Comparison of ENCODE assay signal across 8 mouse cellular contexts in the genomic region with DNA sequence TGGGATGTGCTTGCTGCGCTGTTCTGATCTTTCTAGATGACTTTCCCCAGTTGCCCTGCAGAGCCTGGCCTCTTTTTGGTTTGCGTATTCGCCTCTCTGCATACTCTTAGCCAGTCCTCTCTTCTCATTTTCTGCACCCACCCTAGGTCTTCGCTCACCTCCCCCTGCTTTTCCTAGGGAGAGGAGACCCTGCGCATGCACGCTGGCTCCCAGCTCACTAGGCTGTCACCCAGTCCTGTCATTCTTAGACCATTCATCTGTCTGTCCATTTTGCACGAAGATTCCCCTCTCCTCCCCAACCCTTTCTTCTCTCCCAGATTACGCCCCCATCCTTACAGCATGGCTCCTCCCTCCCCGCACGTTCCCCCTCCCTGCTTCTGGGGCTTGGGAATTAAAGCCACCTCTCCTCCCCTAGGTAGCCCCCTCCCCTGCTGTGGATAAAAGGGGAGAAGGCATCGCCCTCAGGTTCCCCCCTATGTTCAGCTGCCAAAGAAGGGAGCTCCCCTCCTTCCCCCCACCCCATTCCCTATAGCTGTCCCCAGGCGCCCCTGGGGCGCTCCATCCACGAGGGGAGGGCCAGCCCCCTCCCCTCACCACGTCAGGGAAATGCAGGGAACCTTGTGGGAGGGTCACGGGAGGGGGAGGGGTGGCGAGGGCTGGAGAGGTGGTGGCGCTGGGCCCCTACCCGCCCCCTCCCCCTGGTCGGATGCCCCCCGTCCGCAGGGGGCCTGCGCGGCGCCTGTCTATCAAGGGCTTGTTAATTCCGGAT. TPM values are rescaled to one million over a fixed set of nuclear protein-coding genes. Genes with fewer than 3 reads are reported as not detected.
DNase-seq lines count a peak whose midpoint lies in the region; ATAC-seq and TF ChIP-seq lines count a peak whose summit lies in the region.

No protein-coding gene starts in this region.

- TF ChIP-seq CTCF in cerebellum, adult 2 months (IDR thresholded peaks at IDR 0.05; ENCODE audit: borderline replicate concordance, insufficient read depth, low read depth, low read length): no peak

- H3K27me3 ChIP-seq in cerebellum, adult 2 months (ENCODE audit: control insufficient read depth, insufficient read depth, low read length): no peaks in the 10 kb centered on the region
- H3K27me3 ChIP-seq in forebrain, embryonic 13.5 days: peaks cover 66% of the 10 kb centered on the region
- peaks cover 92% of the 10 kb centered on the region for H3K27me3 ChIP-seq in liver, embryonic 13.5 days

- peak; percentile 44 to 54 for DNase-seq in left cerebral cortex, postnatal 14 days (ENCODE audit: low spot score in 2 of 2)
- DNase-seq in left cerebral cortex, postnatal 36 days (ENCODE audit: low spot score in 2 of 2): no peak
- peak; percentile 44 for DNase-seq in cerebellum, adult 2 months
- DNase-seq in liver, embryonic 13.5 days: no peak
- DNase-seq in urinary bladder, postnatal 10 days (ENCODE audit: low spot score): no peak
- no peak for DNase-seq in adrenal gland, postnatal 36 days
- no peak for DNase-seq in ovary, adult 18-20 months (ENCODE audit: low spot score)

- peak overlapping the region; percentile 88 for H3K4me2 ChIP-seq in forebrain, embryonic 13.5 days
- peak overlapping the region; percentile 81 for H3K4me2 ChIP-seq in liver, embryonic 13.5 days

- H3K9me3 ChIP-seq in forebrain, embryonic 13.5 days (replicated peaks): no peaks in the 10 kb centered on the region
- H3K9me3 ChIP-seq in liver, embryonic 13.5 days (replicated peaks): no peaks in the 10 kb centered on the region

- no peak overlapping the region for H3K27ac ChIP-seq in cerebellum, adult 2 months (ENCODE audit: insufficient read depth, low read length)
- peak overlapping the region; percentile 85 for H3K27ac ChIP-seq in forebrain, embryonic 13.5 days
- no peak overlapping the region for H3K27ac ChIP-seq in liver, embryonic 13.5 days

- intact Hi-C loops in left cerebral cortex, postnatal 14 days (cut with DNase I): no loop called here
- intact Hi-C loops in left cerebral cortex, postnatal 36 days (cut with DNase I): no loop called here

- H3K4me3 ChIP-seq in cerebellum, adult 2 months (replicated peaks; ENCODE audit: insufficient read depth, low read depth, low read length): no peak overlapping the region
- H3K4me3 ChIP-seq in forebrain, embryonic 13.5 days: peak overlapping the region; percentile 49
- peak overlapping the region; percentile 54 for H3K4me3 ChIP-seq in liver, embryonic 13.5 days (replicated peaks)

- 10% methylated on average over 21 of the region's 26 CpGs for WGBS in cerebellum, adult 2 months
- WGBS in forebrain, embryonic 13.5 days: 3% methylated on average over 25 of the region's 26 CpGs
- WGBS in liver, embryonic 13.5 days (ENCODE audit: insufficient replicate concordance): 4% methylated on average over 22 of the region's 26 CpGs

- peak overlapping the region; percentile 65 for H3K9ac ChIP-seq in forebrain, embryonic 13.5 days
- H3K9ac ChIP-seq in liver, embryonic 13.5 days: no peak overlapping the region

- peak; percentile 6 for ATAC-seq in forebrain, embryonic 13.5 days
- ATAC-seq in liver, embryonic 13.5 days (ENCODE audit: low read depth): no peak

- H3K36me3 ChIP-seq in forebrain, embryonic 13.5 days (ENCODE audit: poor library complexity, severe bottlenecking): no peaks in the 10 kb centered on the region
- no peaks in the 10 kb centered on the region for H3K36me3 ChIP-seq in liver, embryonic 13.5 days

- 0 out of 2 replicates have a peak, but pooled peaks cover 3% of the 10 kb centered on the region for H3K4me1 ChIP-seq in cerebellum, adult 2 months (ENCODE audit: control insufficient read depth, insufficient read depth, low read length)
- H3K4me1 ChIP-seq in forebrain, embryonic 13.5 days: peaks cover 39% of the 10 kb centered on the region
- H3K4me1 ChIP-seq in liver, embryonic 13.5 days (replicated peaks): peaks cover 18% of the 10 kb centered on the region

- TF ChIP-seq POLR2A in cerebellum, adult 2 months (IDR thresholded peaks at IDR 0.05; ENCODE audit: borderline replicate concordance, insufficient read depth, low read length): no peak

RNA-seq across cellular contexts. Expression of a gene that starts 24.8 kb away (rescaled TPM):
- total RNA-seq in left cerebral cortex, postnatal 14 days (2021): 10 to 100 TPM; 77.1 to 81.9 TPM
- total RNA-seq in left cerebral cortex, postnatal 36 days (2021): 10 to 100 TPM; 58.3 to 70.5 TPM
- polyA plus RNA-seq in cerebellum, adult 2 months (2012; rRNA removed): 125 and 130 TPM in 2 replicates
- 10.1 and 10.6 TPM in 2 replicates for polyA plus RNA-seq in forebrain, embryonic 13.5 days (2015; fragmentation: Nextera tagmentation; extraction: Ambion mirVana)
- polyA plus RNA-seq in liver, embryonic 13.5 days (2015; fragmentation: Nextera tagmentation; extraction: Ambion mirVana): 0.03 and 0.09 TPM in 2 replicates
- 1 to 10 TPM; 3.0 to 4.7 TPM for total RNA-seq in adrenal gland, postnatal 36 days (2021)

RNA-seq across cellular contexts. Expression of a gene that starts 26.6 kb away (rescaled TPM):
- 1 to 10 TPM; 2.3 TPM for total RNA-seq in left cerebral cortex, postnatal 14 days (2021)
- 1 to 10 TPM; 2.0 to 2.1 TPM for total RNA-seq in left cerebral cortex, postnatal 36 days (2021)
- 3.1 and 3.8 TPM in 2 replicates for polyA plus RNA-seq in cerebellum, adult 2 months (2012; rRNA removed)
- 0.59 and 1.1 TPM in 2 replicates for polyA plus RNA-seq in forebrain, embryonic 13.5 days (2015; fragmentation: Nextera tagmentation; extraction: Ambion mirVana)
- 0.18 TPM in 1 of 2 replicates, not detected in the other for polyA plus RNA-seq in liver, embryonic 13.5 days (2015; fragmentation: Nextera tagmentation; extraction: Ambion mirVana)
- under 1 TPM; 0.63 to 0.99 TPM for total RNA-seq in adrenal gland, postnatal 36 days (2021)

RNA-seq across cellular contexts. Expression of a gene that starts 49.0 kb away (rescaled TPM):
- 100 to 1,000 TPM; 512 to 537 TPM for total RNA-seq in left cerebral cortex, postnatal 14 days (2021)
- 100 to 1,000 TPM; 586 to 632 TPM for total RNA-seq in left cerebral cortex, postnatal 36 days (2021)
- 51.4 and 60.7 TPM in 2 replicates for polyA plus RNA-seq in cerebellum, adult 2 months (2012; rRNA removed)
- polyA plus RNA-seq in forebrain, embryonic 13.5 days (2015; fragmentation: Nextera tagmentation; extraction: Ambion mirVana): 13.2 and 15.1 TPM in 2 replicates
- 0.06 TPM in 2 replicates for polyA plus RNA-seq in liver, embryonic 13.5 days (2015; fragmentation: Nextera tagmentation; extraction: Ambion mirVana)
- total RNA-seq in adrenal gland, postnatal 36 days (2021): 1 to 10 TPM; 5.2 to 6.7 TPM

RNA-seq across cellular contexts. Expression of a gene that starts 52.4 kb away (rescaled TPM):
- total RNA-seq in left cerebral cortex, postnatal 14 days (2021): 1 to 10 TPM; 2.6 to 3.6 TPM
- total RNA-seq in left cerebral cortex, postnatal 36 days (2021): 1 to 10 TPM; 3.9 to 4.0 TPM
- 2.4 and 3.0 TPM in 2 replicates for polyA plus RNA-seq in cerebellum, adult 2 months (2012; rRNA removed)
- polyA plus RNA-seq in forebrain, embryonic 13.5 days (2015; fragmentation: Nextera tagmentation; extraction: Ambion mirVana): 3.0 and 3.4 TPM in 2 replicates
- 0.46 and 0.76 TPM in 2 replicates for polyA plus RNA-seq in liver, embryonic 13.5 days (2015; fragmentation: Nextera tagmentation; extraction: Ambion mirVana)
- 1 to 10 TPM; 4.1 TPM for total RNA-seq in adrenal gland, postnatal 36 days (2021)

Comparison
In these comparisons a context has a peak if more than half of its experiments do, and no peak if none do; other contexts are left out.
1. DNase-seq: peak in left cerebral cortex, postnatal 14 days (2 of 2) and cerebellum, adult 2 months (2 of 2); none in left cerebral cortex, postnatal 36 days (0 of 2), liver, embryonic 13.5 days (single experiment), urinary bladder, postnatal 10 days (single experiment), adrenal gland, postnatal 36 days (0 of 2) and ovary, adult 18-20 months (single experiment).
2. RNA of a gene that starts 24.8 kb away (total RNA-seq): 77.1 to 81.9 TPM in left cerebral cortex, postnatal 14 days and 58.3 to 70.5 TPM in left cerebral cortex, postnatal 36 days; 3.0 to 4.7 TPM in adrenal gland, postnatal 36 days; every median in the first group is over 10 times any median in the second.
3. RNA of a gene that starts 49.0 kb away (total RNA-seq): 586 to 632 TPM in left cerebral cortex, postnatal 36 days and 512 to 537 TPM in left cerebral cortex, postnatal 14 days; 5.2 to 6.7 TPM in adrenal gland, postnatal 36 days; every median in the first group is over 10 times any median in the second.